Mouse (Mus musculus) layer of hippocampus, adult 9-10 months (tissue): ENCODE data around the gene Pip5k1b.

Source experiments
- DNase-seq: peaks from one replicate; pipeline ENCODE4 v3.0.0; 2022; ENCODE audit warnings: low spot score

Gene Pip5k1b

GRCm38 (mm10) chr19:24336370-24337076 lies 219.1 kb downstream of the Pip5k1b start:
- no peak for DNase-seq

GRCm38 (mm10) chr19:24335611-24336343 lies 219.9 kb downstream of the Pip5k1b start:
- DNase-seq = no peak

GRCm38 (mm10) chr19:24332956-24333355 lies 222.7 kb downstream of the Pip5k1b start:
- no peak for DNase-seq

GRCm38 (mm10) chr19:24331274-24331673 lies 224.4 kb downstream of the Pip5k1b start:
- DNase-seq = no peak

- no peak for DNase-seq
These were observed 225.3 kb downstream of the Pip5k1b start for GRCm38 (mm10) chr19:24330366-24330765.

GRCm38 (mm10) chr19:24327921-24328320 lies 227.8 kb downstream of the Pip5k1b start:
- no peak for DNase-seq

GRCm38 (mm10) chr19:24326969-24327368 lies 228.7 kb downstream of the Pip5k1b start:
- DNase-seq = no peak

GRCm38 (mm10) chr19:24325692-24326091 lies 230.0 kb downstream of the Pip5k1b start:
- DNase-seq = no peak

- no peak for DNase-seq
These were observed 231.6 kb downstream of the Pip5k1b start for GRCm38 (mm10) chr19:24323841-24324613.

- no peak for DNase-seq
These were observed 233.8 kb downstream of the Pip5k1b start for GRCm38 (mm10) chr19:24321900-24322311.

GRCm38 (mm10) chr19:24321211-24321899 lies 234.3 kb downstream of the Pip5k1b start:
- DNase-seq = no peak

- no peak for DNase-seq
These were observed 237.5 kb downstream of the Pip5k1b start for GRCm38 (mm10) chr19:24318172-24318571.

- no peak for DNase-seq
These were observed 237.9 kb downstream of the Pip5k1b start for GRCm38 (mm10) chr19:24317731-24318130.

GRCm38 (mm10) chr19:24317038-24317591 lies 238.6 kb downstream of the Pip5k1b start:
- DNase-seq = no peak

GRCm38 (mm10) chr19:24316060-24316725 lies 239.5 kb downstream of the Pip5k1b start:
- DNase-seq = no peak

- DNase-seq = no peak
These were observed 240.4 kb downstream of the Pip5k1b start for GRCm38 (mm10) chr19:24315234-24315633.

- DNase-seq = no peak
These were observed 241.0 kb downstream of the Pip5k1b start for GRCm38 (mm10) chr19:24314676-24315075.

- DNase-seq = no peak
These were observed 242.9 kb downstream of the Pip5k1b start for GRCm38 (mm10) chr19:24312556-24313342.

- no peak for DNase-seq
These were observed 243.6 kb downstream of the Pip5k1b start for GRCm38 (mm10) chr19:24312046-24312445.

GRCm38 (mm10) chr19:24308305-24308705 lies 247.4 kb downstream of the Pip5k1b start:
- DNase-seq = no peak
